In the genomic region with DNA sequence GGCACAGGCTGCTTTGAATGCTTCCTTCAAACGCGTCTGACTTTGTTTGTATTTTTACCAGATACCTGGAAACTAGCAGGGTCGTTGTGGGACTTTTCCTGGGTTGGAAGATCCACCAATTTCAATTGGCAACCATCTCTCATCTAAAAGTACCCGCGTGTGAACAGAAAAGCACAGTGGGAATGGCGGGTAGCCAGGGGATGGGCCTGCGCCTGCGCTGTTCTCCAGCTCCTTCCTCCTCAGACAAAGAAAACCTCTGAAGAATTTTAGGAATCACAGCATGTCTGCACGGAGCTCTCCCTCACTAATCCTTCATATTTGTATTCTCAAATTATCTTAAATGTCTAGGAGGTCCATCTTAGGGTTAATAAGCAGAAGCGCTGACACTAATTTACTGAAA, we compare ENCODE assay signal across 14 mouse cellular contexts. TPM values are rescaled to one million over a fixed set of nuclear protein-coding genes. Genes with fewer than 3 reads are reported as not detected.
DNase-seq lines count a peak whose midpoint lies in the region; ATAC-seq and TF ChIP-seq lines count a peak whose summit lies in the region.
"Had no signal": no experiment of that assay in that cellular context is flagged by ENCODE, and none has a peak within 500 bp of the region (broad histone marks: within the 10 kb centered on the region; RNA-seq: fewer than 3 reads in every experiment).

No protein-coding gene starts in this region.

- no peak overlapping the region for H3K4me3 ChIP-seq in heart, embryonic 11.5 days (ENCODE audit: low read depth, low read length)
- no peak overlapping the region for H3K4me3 ChIP-seq in midbrain, postnatal 0 days (ENCODE audit: low read depth, low read length)
- no peak overlapping the region for H3K4me3 ChIP-seq in midbrain, embryonic 16.5 days (ENCODE audit: low read depth, low read length)
- peak overlapping the region; percentile 29 for H3K4me3 ChIP-seq in layer of hippocampus, adult 2 months
- H3K4me3 ChIP-seq in stomach, embryonic 14.5 days (ENCODE audit: low read depth, low read length): no peak overlapping the region
- H3K4me3 ChIP-seq in heart, adult 2 months: no peak overlapping the region
- H3K4me3 ChIP-seq: midbrain, embryonic 15.5 days had no signal

- H3K27ac ChIP-seq in heart, embryonic 11.5 days (ENCODE audit: low read depth, low read length): no peak overlapping the region
- no peak overlapping the region for H3K27ac ChIP-seq in midbrain, postnatal 0 days (ENCODE audit: low read depth, low read length)
- H3K27ac ChIP-seq in midbrain, embryonic 16.5 days (ENCODE audit: low read length): no peak overlapping the region
- H3K27ac ChIP-seq in layer of hippocampus, adult 2 months: peak overlapping the region; percentile 91
- no peak overlapping the region for H3K27ac ChIP-seq in stomach, embryonic 14.5 days (ENCODE audit: low read length)
- H3K27ac ChIP-seq in heart, adult 2 months: no peak overlapping the region
- H3K27ac ChIP-seq: midbrain, embryonic 15.5 days had no signal

- no peak overlapping the region for H3K9ac ChIP-seq in heart, embryonic 11.5 days (ENCODE audit: low read depth, low read length)
- H3K9ac ChIP-seq in midbrain, postnatal 0 days (replicated peaks; ENCODE audit: low read length, poor library complexity, severe bottlenecking): no peak overlapping the region
- no peak overlapping the region for H3K9ac ChIP-seq in midbrain, embryonic 16.5 days (ENCODE audit: low read depth, low read length)
- no peak overlapping the region for H3K9ac ChIP-seq in stomach, embryonic 14.5 days (replicated peaks; ENCODE audit: low read depth, low read length)
- H3K9ac ChIP-seq in heart, adult 2 months (ENCODE audit: low read depth, low read length): no peak overlapping the region
- H3K9ac ChIP-seq: midbrain, embryonic 15.5 days had no signal

- no peak overlapping the region for H3K4me2 ChIP-seq in heart, embryonic 11.5 days
- no peak overlapping the region for H3K4me2 ChIP-seq in midbrain, postnatal 0 days (ENCODE audit: low read depth, low read length, poor library complexity, severe bottlenecking)
- H3K4me2 ChIP-seq in midbrain, embryonic 16.5 days (ENCODE audit: low read length): no peak overlapping the region
- peak overlapping the region; percentile 23; the same call in 1 of the 2 replicates for H3K4me2 ChIP-seq in stomach, embryonic 14.5 days (replicated peaks; ENCODE audit: low read depth, low read length)
- H3K4me2 ChIP-seq: liver, embryonic 11.5 days; midbrain, embryonic 15.5 days had no signal

- H3K79me2 ChIP-seq in heart, adult 2 months (replicated peaks; ENCODE audit: control insufficient read depth, insufficient read depth, low read length): no peaks in the 10 kb centered on the region

- no peaks in the 10 kb centered on the region for H3K4me1 ChIP-seq in heart, embryonic 11.5 days (ENCODE audit: control insufficient read depth, insufficient read depth, low read length)
- H3K4me1 ChIP-seq in midbrain, postnatal 0 days (ENCODE audit: insufficient read depth, low read length): no peaks in the 10 kb centered on the region
- H3K4me1 ChIP-seq in midbrain, embryonic 16.5 days (ENCODE audit: control insufficient read depth, insufficient read depth, low read length): no peaks in the 10 kb centered on the region
- no peaks in the 10 kb centered on the region for H3K4me1 ChIP-seq in stomach, embryonic 14.5 days (ENCODE audit: control insufficient read depth, insufficient read depth, low read length)
- H3K4me1 ChIP-seq in heart, adult 2 months (ENCODE audit: control insufficient read depth, insufficient read depth, low read length): no peaks in the 10 kb centered on the region
- H3K4me1 ChIP-seq: midbrain, embryonic 15.5 days had no signal

- H3K9me3 ChIP-seq in heart, embryonic 11.5 days (replicated peaks; ENCODE audit: control insufficient read depth, low read length): no peaks in the 10 kb centered on the region
- no peaks in the 10 kb centered on the region for H3K9me3 ChIP-seq in midbrain, postnatal 0 days (ENCODE audit: low read length)
- no peaks in the 10 kb centered on the region for H3K9me3 ChIP-seq in midbrain, embryonic 16.5 days (replicated peaks; ENCODE audit: control insufficient read depth, low read length, poor library complexity, severe bottlenecking)
- no peaks in the 10 kb centered on the region for H3K9me3 ChIP-seq in stomach, embryonic 14.5 days (ENCODE audit: control insufficient read depth, low read depth, low read length)
- H3K9me3 ChIP-seq: midbrain, embryonic 15.5 days had no signal

- TF ChIP-seq POLR2A in heart, adult 2 months (IDR thresholded peaks at IDR 0.05; ENCODE audit: insufficient read depth, low read depth, low read length): no peak

- 46% methylated on average over 10 of the region's 10 CpGs for WGBS in heart, embryonic 11.5 days (ENCODE audit: insufficient replicate concordance)
- 52% methylated on average over 10 of the region's 10 CpGs for WGBS in midbrain, postnatal 0 days
- 45% methylated on average over 10 of the region's 10 CpGs for WGBS in midbrain, embryonic 16.5 days
- WGBS in stomach, embryonic 14.5 days: 42% methylated on average over 10 of the region's 10 CpGs
- WGBS in heart, adult 2 months: 61% methylated on average over 10 of the region's 10 CpGs

- H3K27me3 ChIP-seq in heart, embryonic 11.5 days (ENCODE audit: control insufficient read depth, insufficient read depth, low read length): no peaks in the 10 kb centered on the region
- H3K27me3 ChIP-seq in midbrain, postnatal 0 days (ENCODE audit: insufficient read depth, low read length): no peaks in the 10 kb centered on the region
- no peaks in the 10 kb centered on the region for H3K27me3 ChIP-seq in midbrain, embryonic 16.5 days (ENCODE audit: control insufficient read depth, insufficient read depth, low read depth, low read length)
- H3K27me3 ChIP-seq in stomach, embryonic 14.5 days (ENCODE audit: control insufficient read depth, insufficient read depth, low read length): no peaks in the 10 kb centered on the region
- H3K27me3 ChIP-seq in heart, adult 2 months (ENCODE audit: control insufficient read depth, insufficient read depth, low read length): peaks cover 2% of the 10 kb centered on the region; the same call in 1 of the 2 replicates
- H3K27me3 ChIP-seq: midbrain, embryonic 15.5 days had no signal

- intact Hi-C loops in heart, adult 2 months (cut with DNase I): no loop called here

- no peak for TF ChIP-seq CTCF in midbrain, postnatal 0 days (IDR thresholded peaks at IDR 0.05)
- no peak for TF ChIP-seq CTCF in layer of hippocampus, adult 2 months (conservative IDR thresholded peaks at IDR 0.05)
- no peak for TF ChIP-seq CTCF in heart, adult 2 months (IDR thresholded peaks at IDR 0.05)

- no peaks in the 10 kb centered on the region for H3K36me3 ChIP-seq in heart, embryonic 11.5 days (ENCODE audit: control insufficient read depth, insufficient read depth, low read length)
- no peaks in the 10 kb centered on the region for H3K36me3 ChIP-seq in midbrain, postnatal 0 days (ENCODE audit: insufficient read depth, low read length)
- H3K36me3 ChIP-seq in midbrain, embryonic 16.5 days (ENCODE audit: control insufficient read depth, insufficient read depth, low read length): no peaks in the 10 kb centered on the region
- H3K36me3 ChIP-seq in stomach, embryonic 14.5 days (ENCODE audit: control insufficient read depth, insufficient read depth, low read length): no peaks in the 10 kb centered on the region
- no peaks in the 10 kb centered on the region for H3K36me3 ChIP-seq in heart, adult 2 months (ENCODE audit: control insufficient read depth, insufficient read depth, low read length)
- H3K36me3 ChIP-seq: midbrain, embryonic 15.5 days had no signal

- TF ChIP-seq EP300 in heart, adult 2 months (IDR thresholded peaks at IDR 0.05; ENCODE audit: insufficient read depth, low read depth, low read length): no peak

- no peak for ATAC-seq in heart, embryonic 11.5 days (replicated peaks; ENCODE audit: insufficient number of reproducible peaks, low FRiP score, low TSS enrichment)
- ATAC-seq in midbrain, postnatal 0 days (ENCODE audit: low FRiP score): no peak
- no peak for ATAC-seq in midbrain, embryonic 16.5 days
- no peak for ATAC-seq in stomach, embryonic 14.5 days (ENCODE audit: insufficient number of reproducible peaks, insufficient read depth, low FRiP score, low read depth)
- ATAC-seq: midbrain, embryonic 15.5 days had no signal

- DNase-seq in heart, adult 11 months: peak; percentile 68
- DNase-seq in midbrain, postnatal 0 days (ENCODE audit: low spot score): peak; percentile 17
- DNase-seq in layer of hippocampus, adult 2 months (ENCODE audit: low spot score in 2 of 2): peak; percentile 42 to 52
- no peak for DNase-seq in heart, adult 2 months
- DNase-seq: heart, adult 18-20 months; heart, postnatal 4 days; lung, postnatal 14 days; thymus, postnatal 14 days had no signal

RNA-seq across cellular contexts. Expression of a gene that starts 54.6 kb away (rescaled TPM):
- polyA plus RNA-seq in heart, embryonic 11.5 days (2014; fragmentation: Nextera tagmentation; extraction: Ambion mirVana): 32.7 and 32.8 TPM in 2 replicates
- 10.4 and 13.5 TPM in 2 replicates for total RNA-seq in midbrain, postnatal 0 days (2014; rRNA removed)
- polyA plus RNA-seq in midbrain, postnatal 0 days (2015; fragmentation: Nextera tagmentation; extraction: Ambion mirVana): 28.7 and 29.9 TPM in 2 replicates
- polyA plus RNA-seq in midbrain, embryonic 16.5 days (2015; fragmentation: Nextera tagmentation; extraction: Ambion mirVana): 29.0 and 37.9 TPM in 2 replicates
- not detected for total RNA-seq in layer of hippocampus, adult 2 months (2021)
- polyA plus RNA-seq in stomach, embryonic 14.5 days (2014; fragmentation: Nextera tagmentation; extraction: Ambion mirVana): 24.2 and 24.7 TPM in 2 replicates
- under 1 TPM; 0.30 to 0.76 TPM for total RNA-seq in heart, adult 2 months (2021)
- polyA plus RNA-seq in heart, adult 2 months (2012; rRNA removed): 1.8 and 2.7 TPM in 2 replicates
- total RNA-seq: neutrophil, adult 5-6 weeks had no signal

Comparison
In these comparisons a context has a peak if more than half of its experiments do, and no peak if none do; other contexts are left out.
1. DNase-seq: peak in heart, adult 11 months (single experiment), midbrain, postnatal 0 days (single experiment) and layer of hippocampus, adult 2 months (2 of 2); none in heart, adult 2 months (0 of 2).